Mouse (Mus musculus) left cerebral cortex, adult 8-10 months (tissue): ENCODE data around the gene Cacna1e. TPM values are rescaled to one million over a fixed set of nuclear protein-coding genes. Genes with fewer than 3 reads are reported as not detected.
A peak's percentile ranks its signal among the peaks of the same experiment; 100 is the strongest.

ENCODE experiments used
- DNase-seq, 2 experiments: peaks; one replicate each; pipeline ENCODE4 v3.0.0; 2022; ENCODE audit warnings: low spot score in 2 of 2
- total RNA-seq, 4 experiments: library from RNA; stranded (reverse); gene quantifications; 2 replicates each; pipeline ENCODE4 v1.2.4; 2022

Gene Cacna1e
- total RNA-seq, 4 experiments from 2014 or later, result 127 to 161 (median 141) TPM

DNA sequence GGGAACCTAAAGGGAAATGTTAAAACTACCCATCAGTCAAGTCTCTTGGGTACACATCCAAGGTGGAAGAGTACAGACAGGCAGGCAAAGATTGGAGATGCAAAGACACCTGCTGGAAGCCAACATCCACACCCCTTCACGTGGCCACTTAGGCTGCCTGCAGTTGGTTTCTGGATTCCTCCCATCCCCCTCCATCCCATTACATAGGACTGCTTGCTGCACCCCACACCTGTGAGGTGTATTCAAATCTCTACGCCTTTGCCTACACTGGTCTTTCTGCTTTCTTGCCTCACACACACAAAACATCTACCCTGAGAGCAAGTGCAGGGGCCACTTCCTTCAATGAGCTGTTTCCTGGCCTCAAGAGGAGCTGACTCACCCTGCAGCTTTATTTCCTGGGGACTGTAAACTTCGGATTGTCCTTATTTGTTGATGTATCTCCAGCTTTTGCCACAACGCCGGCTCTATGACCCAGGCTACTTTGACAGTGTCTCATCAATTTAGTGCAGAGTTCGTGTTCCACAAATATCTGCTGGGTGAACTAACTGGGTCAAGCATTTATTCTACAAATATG, 43.2 kb downstream of the Cacna1e start:
- DNase-seq, result no peak

DNA sequence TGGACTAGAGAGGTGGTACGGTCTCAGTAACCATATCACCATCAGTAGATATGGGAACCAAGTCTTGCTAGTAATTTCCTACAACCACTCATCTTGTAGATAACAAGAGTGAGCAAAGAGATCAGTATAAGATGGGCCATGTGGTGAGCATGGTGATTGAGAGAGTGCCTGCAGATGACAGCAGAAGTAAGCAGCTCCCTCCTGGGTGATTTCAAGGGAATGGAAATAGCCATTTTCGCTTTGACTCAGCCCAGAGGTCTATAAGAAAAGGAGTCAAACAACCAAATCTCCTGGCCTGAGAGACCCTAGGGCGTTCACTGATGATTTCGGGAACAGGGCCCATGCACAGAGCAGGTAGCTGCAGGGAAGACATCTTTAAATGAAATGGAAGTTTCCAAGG, 45.0 kb downstream of the Cacna1e start:
- no peak for DNase-seq

DNA sequence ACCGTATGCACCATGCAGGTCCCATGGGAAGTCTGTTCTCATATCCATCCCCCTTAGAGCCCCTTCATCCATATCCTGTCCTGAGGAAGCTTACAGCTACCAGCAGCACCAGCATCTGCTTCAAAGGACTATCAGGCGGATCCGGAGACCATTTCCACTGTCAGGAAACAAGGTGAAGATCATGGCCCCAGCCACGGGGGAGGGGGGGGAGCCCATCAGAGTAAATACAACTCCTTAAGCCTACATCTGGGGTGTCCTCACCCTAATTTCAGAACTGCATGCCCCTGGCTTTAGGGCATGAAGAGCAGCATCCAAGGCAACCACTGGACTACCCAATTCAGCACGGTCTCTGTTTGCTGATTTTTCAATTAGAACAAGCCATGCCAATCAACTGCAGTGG, 47.8 kb downstream of the Cacna1e start:
- DNase-seq, result no peak

DNA sequence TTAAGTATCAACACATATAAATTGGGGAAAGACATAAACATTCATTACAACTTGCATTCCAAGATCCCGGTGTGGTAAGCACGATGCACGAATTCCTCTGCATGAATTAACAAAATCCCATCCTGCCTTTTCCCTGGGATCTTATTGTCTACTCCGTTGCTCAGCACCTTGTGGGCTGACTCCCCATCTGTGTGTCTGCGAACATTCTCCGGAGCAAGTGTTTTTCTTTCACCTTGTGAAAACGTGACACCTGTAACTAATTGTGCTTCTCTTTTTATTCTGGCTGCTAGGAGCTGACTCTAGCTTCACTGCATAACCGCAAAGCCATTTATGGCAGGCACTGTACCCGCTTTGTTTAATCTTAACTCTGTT, 52.1 kb downstream of the Cacna1e start:
- DNase-seq, result no peak

DNA sequence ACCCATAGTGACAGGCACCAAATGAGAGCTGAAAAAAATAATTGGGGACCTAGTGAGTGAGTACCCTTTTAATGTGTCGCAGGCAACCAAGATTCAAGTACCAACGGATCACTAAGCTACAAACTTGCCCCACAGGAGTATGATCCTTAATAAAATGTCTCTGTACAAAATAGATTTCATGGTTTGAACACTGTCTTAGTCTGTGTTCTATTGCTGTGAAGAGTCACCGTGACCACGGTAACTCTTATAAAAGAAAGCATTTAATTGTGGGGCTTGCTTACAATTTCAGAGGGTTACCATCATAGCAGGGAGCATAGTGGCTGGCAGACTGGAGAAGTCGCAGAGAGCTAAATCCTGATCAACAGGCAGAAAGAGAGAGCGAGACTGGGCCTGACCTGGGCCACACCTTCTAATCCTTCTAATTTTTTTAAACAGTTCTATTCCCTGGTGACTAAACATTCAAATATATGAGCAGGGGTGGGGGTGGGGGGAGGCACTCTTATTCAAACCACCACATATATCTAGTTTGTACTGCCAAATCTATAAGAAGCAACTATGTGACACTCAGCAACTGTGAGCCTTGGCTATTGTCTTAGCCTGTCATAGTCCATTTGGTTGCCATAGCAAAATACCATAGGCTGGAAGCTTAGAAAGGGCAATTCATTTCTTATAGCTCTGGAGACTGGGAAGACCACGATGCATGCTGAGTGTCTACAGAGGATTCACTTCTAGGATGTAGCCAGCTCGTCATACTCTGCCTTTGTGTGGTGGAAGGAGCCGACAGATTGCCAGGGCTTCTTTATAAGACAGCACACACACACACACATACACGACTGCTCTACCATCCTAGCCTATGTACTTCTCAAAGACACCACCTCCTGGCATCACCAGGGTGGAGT, 52.8 kb downstream of the Cacna1e start:
- DNase-seq, result no peak

DNA sequence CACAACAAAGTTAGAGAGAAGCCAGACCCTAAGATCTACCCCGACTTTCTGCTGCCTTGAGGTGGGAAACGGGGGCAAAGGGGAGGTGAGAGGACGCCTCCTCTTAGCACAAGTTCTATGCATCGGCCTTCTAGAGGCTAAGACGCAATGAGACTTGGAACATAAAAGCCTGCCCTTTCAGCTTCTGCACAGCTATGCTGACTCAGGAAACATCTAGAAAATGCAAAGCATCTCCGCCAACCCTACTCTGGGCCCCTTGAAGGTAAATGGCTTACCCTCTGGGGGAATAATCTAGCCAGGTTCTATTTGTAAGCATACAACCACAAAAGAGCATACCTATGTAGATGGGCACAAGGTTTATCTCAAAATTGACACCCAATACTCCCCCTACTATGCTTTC, 54.2 kb downstream of the Cacna1e start:
- DNase-seq, result no peak

DNA sequence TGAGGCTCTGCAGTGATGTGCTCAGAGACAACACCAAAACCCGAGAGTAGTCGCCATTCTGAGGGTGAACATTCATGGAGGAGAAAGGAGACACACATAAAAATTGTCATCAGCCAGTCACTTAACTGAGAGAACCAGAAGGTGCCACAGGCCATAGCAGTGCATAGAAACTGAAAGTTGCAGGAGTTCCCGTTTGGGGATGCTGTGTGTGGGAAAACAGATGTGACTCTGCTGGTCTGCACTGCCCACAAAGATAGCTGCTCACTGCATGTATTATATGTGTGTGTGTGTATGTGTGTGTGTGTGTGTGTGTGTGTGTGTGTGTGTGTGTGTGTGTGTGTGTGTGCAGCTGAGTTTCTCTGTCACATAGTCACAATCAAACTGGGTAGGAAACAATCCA, 61.2 kb downstream of the Cacna1e start:
- DNase-seq, result no peak

DNA sequence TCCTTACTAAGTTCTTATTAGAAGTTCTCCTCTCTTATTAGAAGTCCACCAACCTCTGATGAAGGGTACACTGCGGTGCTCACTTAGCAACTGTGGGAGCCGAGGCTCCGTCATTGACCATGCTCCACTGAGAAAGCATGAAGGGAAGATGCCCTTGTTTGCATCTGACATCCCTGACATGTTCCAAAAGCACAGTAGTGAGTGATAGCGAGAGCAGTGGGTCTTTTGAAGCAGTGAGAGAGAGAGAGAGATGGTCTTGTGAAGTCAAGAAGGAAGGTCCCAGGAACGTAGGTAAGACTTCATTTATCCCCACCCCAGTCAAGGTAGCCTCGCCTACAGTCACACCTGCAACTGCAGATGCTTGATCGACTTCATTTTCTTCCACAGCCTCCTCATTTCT, 63.9 kb downstream of the Cacna1e start:
- no peak for DNase-seq

DNA sequence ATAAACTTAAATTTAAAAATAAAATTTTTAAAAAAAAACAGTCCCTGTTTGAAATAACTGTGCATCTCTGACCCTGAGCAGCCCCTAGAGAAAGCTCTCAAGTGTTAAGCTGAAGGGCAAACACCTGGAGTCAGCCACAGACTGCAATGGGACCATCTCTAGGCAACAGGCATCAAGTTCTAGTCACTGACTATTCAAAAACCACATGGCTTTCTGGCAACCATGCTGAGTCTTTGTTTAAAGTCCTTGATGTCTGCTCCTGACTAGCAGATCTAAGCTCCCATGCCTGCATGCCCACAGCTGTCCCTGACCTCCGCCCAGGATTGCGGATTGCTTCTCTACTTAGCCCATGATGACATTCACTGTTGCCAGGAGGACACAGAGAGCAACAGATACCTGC, 64.3 kb downstream of the Cacna1e start:
- DNase-seq, result no peak

DNA sequence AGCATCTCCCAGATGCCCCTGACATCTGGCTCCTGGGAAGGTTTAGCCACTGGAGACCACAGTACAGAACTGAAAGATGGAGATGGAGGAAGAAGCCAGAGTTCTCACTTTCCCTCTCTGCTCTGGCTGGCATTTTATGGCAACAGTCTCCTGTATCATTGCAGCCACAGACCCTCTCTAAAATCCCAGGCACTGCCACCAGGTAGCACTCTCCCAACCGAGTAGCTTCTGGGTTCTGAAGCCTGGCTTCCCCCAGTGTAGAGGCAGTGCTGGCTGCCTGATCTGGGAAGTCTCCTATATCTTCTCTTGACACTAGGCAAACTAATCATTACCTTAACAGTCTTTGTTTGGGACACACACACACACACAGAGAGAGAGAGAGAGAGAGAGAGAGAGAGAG, 65.6 kb downstream of the Cacna1e start:
- DNase-seq, result no peak

DNA sequence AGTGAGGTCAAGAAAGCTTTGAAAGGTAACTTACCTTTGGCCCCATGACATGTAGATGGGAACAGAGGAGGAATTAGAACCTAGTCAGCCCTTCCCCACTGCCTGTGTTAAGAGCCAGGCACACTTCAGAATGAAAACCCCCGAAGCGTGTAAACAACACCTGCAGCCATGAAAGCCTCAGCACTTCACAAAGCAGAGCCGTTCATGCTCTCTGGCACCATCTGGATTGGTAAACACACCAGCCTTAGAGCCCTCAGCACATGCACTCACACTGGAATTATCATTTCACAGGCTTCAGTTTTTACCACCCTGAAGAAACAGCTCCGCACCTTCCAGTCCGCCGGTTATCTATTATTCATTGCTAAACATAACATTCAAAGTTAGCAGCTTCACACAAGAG, 67.5 kb downstream of the Cacna1e start:
- peak in 1 of 2 experiments; percentile 26 for DNase-seq

DNA sequence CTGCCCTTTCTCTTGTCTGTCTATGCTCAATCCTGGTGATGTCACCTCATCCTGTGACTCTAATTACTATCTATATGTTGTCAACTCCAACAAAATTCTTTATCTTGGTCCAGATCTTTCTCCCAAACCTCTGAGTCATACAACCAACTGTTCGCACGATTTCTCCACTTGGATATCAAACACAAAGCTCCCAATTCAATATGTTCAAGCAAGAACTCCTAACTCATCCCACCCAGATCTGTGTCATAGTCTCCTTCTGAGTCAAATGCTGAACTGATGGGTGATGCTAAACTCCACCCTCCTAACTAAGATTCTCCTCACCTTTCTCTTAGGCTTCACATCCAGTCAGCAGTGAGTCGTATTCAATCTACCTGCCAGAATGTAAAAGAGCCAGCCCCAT, 68.0 kb downstream of the Cacna1e start:
- peak in 1 of 2 experiments; percentile 24 for DNase-seq

DNA sequence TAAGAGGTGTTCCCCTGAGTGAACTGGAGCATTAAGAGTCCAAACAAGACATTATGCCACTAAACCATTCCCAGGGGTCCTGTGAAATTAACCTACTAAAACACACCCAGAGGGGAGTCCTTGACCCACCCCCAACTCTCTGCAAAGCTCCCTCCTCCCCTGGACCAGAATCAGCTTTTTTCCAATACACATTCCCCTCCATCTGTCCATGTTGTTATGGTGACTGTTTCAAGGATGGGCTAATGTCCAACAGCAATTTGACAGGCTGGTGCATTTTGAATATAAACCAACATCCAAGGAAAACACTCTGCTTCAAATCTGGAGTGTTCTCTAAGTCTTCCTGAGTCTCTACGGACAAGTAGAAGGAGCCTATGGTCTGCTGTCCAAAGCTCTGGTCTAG, 78.6 kb downstream of the Cacna1e start:
- no peak for DNase-seq

DNA sequence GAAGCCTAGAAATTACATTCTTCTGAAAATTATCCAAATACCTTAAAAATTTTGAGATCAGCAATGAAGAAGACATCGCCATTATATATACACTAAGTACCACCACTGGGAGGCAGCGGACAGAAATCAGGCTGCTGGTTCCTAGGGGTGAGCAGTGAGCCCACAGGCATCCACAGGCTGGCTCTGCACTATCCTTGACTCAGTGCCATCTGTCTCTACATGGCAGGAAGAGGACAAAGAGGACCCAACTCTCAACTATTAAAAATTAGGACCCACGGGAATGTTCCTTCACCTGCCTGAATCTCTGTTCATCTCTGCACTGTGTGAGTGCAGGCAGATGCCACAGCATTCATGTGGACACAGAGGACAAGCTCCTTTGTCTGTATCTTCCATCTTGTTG, 79.3 kb downstream of the Cacna1e start:
- DNase-seq, result no peak

DNA sequence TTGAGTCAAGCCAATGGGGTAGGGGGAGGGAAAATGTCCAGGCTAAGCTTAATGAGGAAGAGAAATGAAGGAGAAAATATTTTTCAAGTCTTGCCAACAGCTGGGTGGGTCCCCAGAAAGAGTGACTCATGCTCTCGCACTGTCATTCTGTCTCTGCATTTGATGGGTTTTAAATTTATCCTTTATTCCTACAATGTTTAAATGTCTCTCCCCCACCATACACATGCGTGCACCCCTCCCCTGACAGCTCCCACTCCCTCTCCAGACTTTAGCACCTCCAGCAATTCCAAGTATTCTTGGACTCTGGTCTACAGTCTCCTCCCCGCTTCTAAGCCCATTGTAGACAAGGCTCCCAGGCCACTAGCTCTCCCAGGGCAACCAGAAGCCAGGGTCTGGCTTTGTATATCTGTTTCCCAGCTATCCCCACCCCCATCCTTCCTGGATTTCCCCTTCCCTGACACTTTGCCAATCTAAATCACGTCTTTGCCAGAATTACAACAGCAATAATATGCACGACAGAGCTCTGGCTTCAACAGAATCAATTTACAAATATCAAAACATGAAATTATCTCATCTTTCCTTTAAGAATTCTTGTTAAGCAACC, 81.9 kb downstream of the Cacna1e start:
- peak in 1 of 2 experiments; percentile 41 for DNase-seq

DNA sequence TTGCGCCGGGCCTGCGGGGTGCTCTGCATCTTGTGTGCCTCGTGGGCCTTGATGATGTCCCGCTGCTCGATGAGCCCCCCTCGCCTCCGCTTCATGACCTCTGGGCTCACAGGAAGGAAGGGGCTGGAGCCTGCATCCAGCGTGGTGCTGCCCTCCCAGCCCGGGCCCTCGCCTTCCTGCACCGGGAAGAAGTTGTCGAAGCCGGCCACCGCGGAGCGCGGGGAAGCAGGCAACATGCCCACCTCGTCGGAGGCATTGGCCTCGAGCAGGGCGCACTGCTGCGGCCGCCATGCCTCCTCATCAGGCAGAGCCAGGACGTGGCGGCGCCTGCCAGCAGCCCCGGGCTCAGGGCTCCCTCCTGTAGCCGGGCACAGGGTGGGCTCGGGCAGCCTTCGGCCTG, 85.0 kb downstream of the Cacna1e start:
- DNase-seq, result no peak

DNA sequence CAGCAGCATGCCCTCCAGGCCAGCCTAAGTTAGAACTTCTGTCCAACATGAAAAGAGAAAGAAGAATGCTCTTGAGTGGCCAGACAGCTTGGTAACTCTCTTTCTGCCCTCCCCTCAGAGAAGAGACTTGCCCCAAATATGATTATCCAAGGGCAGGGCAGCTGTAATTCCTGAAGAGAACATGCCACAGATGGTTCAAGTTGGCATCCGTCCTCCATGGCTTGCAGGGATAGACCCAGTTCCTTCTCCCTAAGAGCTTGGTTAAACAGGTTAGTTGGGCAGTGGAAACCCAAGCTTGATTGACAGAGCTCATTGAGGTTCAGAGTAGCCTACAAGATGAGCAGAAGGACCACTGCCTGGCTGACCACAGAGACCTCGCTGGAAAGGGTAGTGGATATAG, 85.5 kb downstream of the Cacna1e start:
- DNase-seq, result no peak

DNA sequence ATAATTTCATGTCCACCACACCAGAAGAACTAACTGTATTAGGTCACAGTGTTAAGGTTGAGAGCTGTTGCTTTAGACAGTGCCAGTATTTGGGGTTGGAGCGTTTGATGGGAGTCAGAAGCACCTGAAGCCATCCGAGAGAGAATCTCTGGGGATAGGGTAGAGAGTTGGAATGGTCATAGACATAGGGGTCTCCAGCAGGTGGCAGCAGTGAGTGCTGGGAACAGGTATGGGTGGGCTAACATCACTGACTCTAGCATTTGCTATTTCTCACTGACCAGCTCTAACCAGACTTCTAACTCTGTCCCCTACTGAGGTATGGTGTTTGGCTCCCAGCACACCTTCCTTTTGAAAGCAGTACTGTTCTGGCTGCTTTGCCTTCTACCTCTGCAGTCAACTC, 87.6 kb downstream of the Cacna1e start:
- no peak for DNase-seq

DNA sequence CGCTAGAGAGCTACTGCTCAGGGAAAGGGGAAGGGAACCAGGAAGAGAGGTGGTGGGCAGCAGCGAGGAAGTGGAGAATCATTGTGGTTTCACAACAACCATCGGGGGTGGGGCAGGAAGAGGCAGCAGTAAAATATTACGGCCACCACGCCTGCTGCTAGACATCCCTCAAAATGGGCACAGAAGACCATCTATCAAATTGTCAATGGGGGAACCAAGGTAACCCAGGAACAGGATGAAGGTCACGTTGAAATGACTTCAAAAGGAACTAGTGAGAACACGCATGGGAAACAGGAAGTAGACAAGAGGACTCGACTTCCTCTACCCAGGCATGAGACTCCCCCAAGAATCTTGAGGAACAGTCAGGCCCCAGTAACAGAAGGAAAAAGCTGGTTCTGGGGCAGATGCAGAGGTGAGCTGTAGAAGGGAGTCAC, 89.8 kb downstream of the Cacna1e start:
- no peak for DNase-seq

DNA sequence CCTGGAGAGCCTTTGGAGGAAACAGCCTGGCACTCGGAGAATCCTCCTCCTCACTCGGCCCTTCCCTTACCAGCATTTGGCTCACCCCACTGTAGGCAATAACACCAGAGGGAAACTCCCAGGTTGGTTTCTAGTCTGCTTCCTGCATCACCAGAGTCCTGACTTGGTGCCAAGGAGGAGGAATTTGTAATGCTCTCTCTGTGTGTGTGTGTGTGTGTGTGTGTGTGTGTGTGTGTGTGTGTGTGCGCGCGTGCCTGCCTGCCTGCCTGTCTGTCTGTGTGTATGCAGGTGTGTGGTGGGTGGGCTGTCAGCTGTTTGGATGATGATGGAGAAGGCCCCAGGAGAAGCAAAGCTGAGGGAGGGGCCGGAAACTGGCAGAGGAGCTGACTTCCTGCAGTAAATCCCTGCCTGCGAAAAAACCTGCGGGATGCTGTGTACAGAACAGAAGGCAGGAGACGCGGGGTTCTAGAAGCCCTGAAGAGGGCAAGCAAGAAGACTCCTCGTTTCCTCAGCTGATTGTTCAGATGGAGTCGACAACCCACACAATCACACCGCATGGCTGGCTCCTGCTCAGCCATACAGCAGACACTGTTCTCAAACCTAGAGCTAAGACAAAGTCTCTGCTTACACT, 92.6 kb downstream of the Cacna1e start:
- peak; percentile 47 to 73 for DNase-seq

DNA sequence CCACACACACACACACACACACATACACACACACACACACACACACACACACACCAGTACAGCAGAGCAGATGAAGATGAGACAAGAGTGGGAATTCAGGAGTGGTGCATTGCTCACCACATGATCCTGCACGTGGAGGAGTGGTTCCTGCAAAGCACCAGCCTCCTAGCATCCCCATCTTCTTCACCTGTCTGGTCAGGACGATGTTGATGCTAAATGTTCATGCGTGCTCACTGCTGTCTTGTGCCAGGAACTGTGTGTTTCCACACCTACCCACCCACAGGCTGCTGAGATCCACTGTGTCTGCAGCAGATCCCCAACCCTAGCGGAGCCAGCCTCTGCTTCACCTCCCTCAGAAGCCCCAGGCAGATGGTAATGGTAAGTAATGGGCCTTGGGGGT, 95.8 kb downstream of the Cacna1e start:
- DNase-seq, result peak in 1 of 2 experiments; percentile 67

DNA sequence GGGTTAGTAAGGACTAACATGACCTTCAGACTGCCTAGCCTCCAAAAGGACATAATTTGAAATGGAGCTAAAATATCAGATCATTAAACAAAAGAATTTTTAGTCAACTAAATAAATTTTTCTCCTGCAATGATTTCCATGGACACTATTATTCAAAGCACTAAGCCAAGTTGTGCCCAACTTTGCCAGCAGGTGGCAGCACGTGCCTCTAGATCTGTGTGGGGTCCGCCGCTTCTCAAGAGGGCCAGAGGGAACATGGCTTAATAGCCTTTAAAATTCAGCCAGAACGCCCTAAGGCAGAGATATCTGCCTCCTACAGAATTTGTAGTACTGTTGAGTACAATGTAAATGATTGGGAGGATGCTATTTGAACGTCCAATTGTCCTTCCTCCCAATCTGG, 96.2 kb downstream of the Cacna1e start:
- DNase-seq, result peak; percentile 44 to 88
